Mouse (Mus musculus): ENCODE results near the gene Abhd4. TPM values are rescaled to one million over a fixed set of nuclear protein-coding genes. Genes with fewer than 3 reads are reported as not detected.
"Not testable (repeated sequence)": the region's sequence is repeated elsewhere in the genome, so short reads cannot be mapped to it uniquely, and the experiment has no call there.

Gene Abhd4
- polyA plus RNA-seq, 1 experiment from 2014 or later, result 42.1 TPM

GRCm38 (mm10) chr14:54226911-54227811 is 26.8 kb upstream of the Abhd4 start:
- Histone ChIP-seq H3K4me3 (ENCODE audit: low read depth, low read length) (no peak overlapping the region), H3K9me3 (ENCODE audit: low read depth, low read length) (no peaks in the 10 kb centered on the region), H3K4me1 (ENCODE audit: insufficient read depth) (peaks cover 23% of the 10 kb centered on the region), H3K36me3 (ENCODE audit: insufficient read depth) (no peaks in the 10 kb centered on the region), H3K9ac (no peak overlapping the region; the same call in 1 of the 2 replicates), H3K27me3 (ENCODE audit: insufficient read depth, low read length) (no peaks in the 10 kb centered on the region), H3K27ac (ENCODE audit: low read depth) (peak overlapping the region; percentile 68), H3K4me2 (peak overlapping the region; percentile 57)
- 13% methylated on average over 16 of the region's 16 CpGs for WGBS
- DNase-seq (peak; percentile 78), ATAC-seq (ENCODE audit: insufficient read depth) (peak; percentile 56)
- TF ChIP-seq CTCF (IDR thresholded peaks at IDR 0.05; ENCODE audit: low read depth), result no peak

DNA sequence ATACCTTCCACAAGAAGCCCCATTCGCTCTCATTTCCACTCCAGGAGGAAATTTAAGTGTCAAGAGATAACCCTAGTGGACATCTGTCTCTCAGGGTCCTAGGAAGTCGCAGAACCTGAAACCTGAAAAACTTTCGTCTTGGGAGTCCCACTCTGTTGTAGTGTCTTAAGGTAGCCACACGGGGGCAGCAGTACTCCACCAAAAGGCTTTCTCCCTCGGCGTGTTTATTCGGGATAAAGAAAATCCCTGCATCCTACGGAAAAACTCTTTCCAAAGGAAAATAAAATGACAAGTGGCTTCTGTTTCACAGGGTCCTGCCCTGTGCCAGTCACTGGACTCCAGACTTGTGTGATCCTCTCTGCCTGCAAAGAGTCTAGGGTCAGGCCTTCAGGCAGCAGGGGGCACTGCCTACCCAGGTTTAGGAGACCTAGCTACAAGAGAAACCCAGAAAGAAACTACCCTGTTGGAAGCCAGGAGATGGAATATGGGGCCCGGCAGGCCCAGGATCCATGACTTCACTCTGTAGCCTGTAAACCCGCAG is 26.0 kb upstream of the Abhd4 start:
- ATAC-seq (ENCODE audit: insufficient read depth) (peak; percentile 47; the same call in 1 of the 2 replicates), DNase-seq (peak; percentile 90)
- H3K36me3 ChIP-seq (ENCODE audit: insufficient read depth), result no peaks in the 10 kb centered on the region
- no peaks in the 10 kb centered on the region for H3K9me3 ChIP-seq (ENCODE audit: low read depth, low read length)
- peak overlapping the region; percentile 57 for H3K4me2 ChIP-seq
- peaks cover 25% of the 10 kb centered on the region for H3K4me1 ChIP-seq (ENCODE audit: insufficient read depth)
- H3K4me3 ChIP-seq (ENCODE audit: low read depth, low read length), result peak overlapping the region; percentile 18; the same call in 1 of the 2 replicates
- peak overlapping the region; percentile 68 for H3K27ac ChIP-seq (ENCODE audit: low read depth)
- WGBS, result 2% methylated on average over 10 of the region's 10 CpGs
- TF ChIP-seq CTCF (IDR thresholded peaks at IDR 0.05; ENCODE audit: low read depth), result peak; percentile 90
- H3K27me3 ChIP-seq (ENCODE audit: insufficient read depth, low read length), result no peaks in the 10 kb centered on the region
- no peak overlapping the region; the same call in 1 of the 2 replicates for H3K9ac ChIP-seq

DNA sequence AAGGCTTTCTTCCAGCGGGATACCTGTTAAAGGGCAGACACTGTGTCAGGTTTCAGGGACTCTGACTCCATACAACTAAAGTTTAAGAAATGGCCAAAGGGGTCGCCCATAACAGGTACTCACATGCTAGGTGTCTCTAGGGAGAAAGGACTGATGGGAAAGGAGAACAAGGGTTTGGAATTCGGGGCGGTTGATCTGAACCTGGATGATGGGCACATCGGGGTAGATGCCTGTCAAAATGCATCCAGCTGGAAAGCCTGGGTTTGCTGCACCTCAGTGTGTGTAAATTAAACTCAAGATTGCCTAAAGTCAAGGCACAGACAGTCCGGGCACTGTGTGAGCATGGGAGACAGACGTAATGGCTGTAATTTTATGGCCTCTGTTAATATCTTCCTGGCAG is 25.5 kb upstream of the Abhd4 start:
- Histone ChIP-seq H3K36me3 (ENCODE audit: insufficient read depth) (no peaks in the 10 kb centered on the region), H3K4me3 (ENCODE audit: low read depth, low read length) (0 out of 2 replicates have a peak overlapping the region, but pooled peaks have one; percentile 18), H3K4me1 (ENCODE audit: insufficient read depth) (peaks cover 26% of the 10 kb centered on the region), H3K27ac (ENCODE audit: low read depth) (no peak overlapping the region), H3K4me2 (peak overlapping the region; percentile 57), H3K9ac (no peak overlapping the region), H3K9me3 (ENCODE audit: low read depth, low read length) (no peaks in the 10 kb centered on the region), H3K27me3 (ENCODE audit: insufficient read depth, low read length) (no peaks in the 10 kb centered on the region)
- ATAC-seq (ENCODE audit: insufficient read depth) (no peak), DNase-seq (no peak)
- WGBS, result 19% methylated on average over 7 of the region's 7 CpGs
- no peak for TF ChIP-seq CTCF (IDR thresholded peaks at IDR 0.05; ENCODE audit: low read depth)

GRCm38 (mm10) chr14:54228933-54229713 is 24.9 kb upstream of the Abhd4 start:
- no peak overlapping the region for H3K27ac ChIP-seq (ENCODE audit: low read depth)
- DNase-seq (no peak), ATAC-seq (ENCODE audit: insufficient read depth) (no peak)
- no peak overlapping the region; the same call in 1 of the 2 replicates for H3K4me3 ChIP-seq (ENCODE audit: low read depth, low read length)
- WGBS, result 20% methylated on average over 25 of the region's 25 CpGs
- peak overlapping the region; percentile 36; the same call in 1 of the 2 replicates for H3K4me2 ChIP-seq
- no peak overlapping the region for H3K9ac ChIP-seq
- no peaks in the 10 kb centered on the region for H3K27me3 ChIP-seq (ENCODE audit: insufficient read depth, low read length)
- H3K4me1 ChIP-seq (ENCODE audit: insufficient read depth), result peaks cover 28% of the 10 kb centered on the region
- H3K36me3 ChIP-seq (ENCODE audit: insufficient read depth), result 0 out of 2 replicates have a peak, but pooled peaks cover under 1% of the 10 kb centered on the region
- H3K9me3 ChIP-seq (ENCODE audit: low read depth, low read length), result no peaks in the 10 kb centered on the region
- no peak for TF ChIP-seq CTCF (IDR thresholded peaks at IDR 0.05; ENCODE audit: low read depth)

GRCm38 (mm10) chr14:54229849-54230248 is 24.1 kb upstream of the Abhd4 start:
- H3K4me2 ChIP-seq; DNase-seq; ATAC-seq (ENCODE audit: insufficient read depth); H3K27me3 ChIP-seq (ENCODE audit: insufficient read depth, low read length); H3K36me3 ChIP-seq (ENCODE audit: insufficient read depth); H3K27ac ChIP-seq (ENCODE audit: low read depth); H3K9ac ChIP-seq; H3K9me3 ChIP-seq (ENCODE audit: low read depth, low read length); H3K4me3 ChIP-seq (ENCODE audit: low read depth, low read length): not testable (repeated sequence)
- WGBS, result 83% methylated on average over 3 of the region's 4 CpGs
- H3K4me1 ChIP-seq (ENCODE audit: insufficient read depth), result peaks cover 31% of the 10 kb centered on the region

DNA sequence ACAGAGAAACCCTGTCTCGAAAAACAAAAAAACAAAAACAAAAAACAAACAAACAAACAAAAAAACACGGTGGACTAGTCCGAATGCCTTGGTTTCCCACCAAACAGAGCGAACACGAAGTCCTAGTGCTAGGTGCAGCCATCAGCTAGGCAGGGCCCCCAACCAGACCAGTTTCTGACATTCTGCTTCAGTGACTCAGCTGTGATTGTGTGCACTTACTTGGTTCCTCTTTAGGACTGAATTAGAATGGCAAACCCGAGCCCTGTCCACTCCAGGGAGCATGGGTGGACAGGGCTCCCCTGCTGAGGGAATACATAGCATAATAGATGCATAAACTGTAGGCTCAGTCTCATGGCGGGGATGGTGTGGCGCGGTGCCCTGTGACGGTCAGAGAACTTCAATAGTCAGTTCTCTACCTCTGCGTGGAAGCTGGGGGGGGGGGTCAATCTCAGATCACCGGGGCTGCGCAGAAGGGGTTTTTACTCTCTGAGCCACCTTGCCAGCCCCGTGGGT is 23.3 kb upstream of the Abhd4 start:
- no peak overlapping the region for H3K27ac ChIP-seq (ENCODE audit: low read depth)
- no peak for TF ChIP-seq CTCF (IDR thresholded peaks at IDR 0.05; ENCODE audit: low read depth)
- WGBS, result 67% methylated on average over 14 of the region's 14 CpGs
- no peak for ATAC-seq (ENCODE audit: insufficient read depth)
- H3K4me3 ChIP-seq (ENCODE audit: low read depth, low read length), result no peak overlapping the region
- H3K4me2 ChIP-seq, result no peak overlapping the region
- H3K27me3 ChIP-seq (ENCODE audit: insufficient read depth, low read length), result no peaks in the 10 kb centered on the region
- peaks cover 15% of the 10 kb centered on the region for H3K36me3 ChIP-seq (ENCODE audit: insufficient read depth)
- no peak overlapping the region for H3K9ac ChIP-seq
- no peaks in the 10 kb centered on the region for H3K9me3 ChIP-seq (ENCODE audit: low read depth, low read length)
- peaks cover 27% of the 10 kb centered on the region for H3K4me1 ChIP-seq (ENCODE audit: insufficient read depth)
- no peak for DNase-seq

Measured in lung, embryonic 14.5 days (tissue).